Mouse (Mus musculus) spleen, embryonic (tissue): ENCODE data around the gene Hs3st5.
"Not testable (repeated sequence)": the region's sequence is repeated elsewhere in the genome, so short reads cannot be mapped to it uniquely, and the experiment has no call there.

ENCODE experiments used
- CTCF ChIA-PET: fragments of 350-600 bp; sonication (Branson Sonifier 250); formaldehyde crosslinking; loops from one replicate; lab custom pipeline; 2022; lab: Charles Lee

Hs3st5 gene

DNA sequence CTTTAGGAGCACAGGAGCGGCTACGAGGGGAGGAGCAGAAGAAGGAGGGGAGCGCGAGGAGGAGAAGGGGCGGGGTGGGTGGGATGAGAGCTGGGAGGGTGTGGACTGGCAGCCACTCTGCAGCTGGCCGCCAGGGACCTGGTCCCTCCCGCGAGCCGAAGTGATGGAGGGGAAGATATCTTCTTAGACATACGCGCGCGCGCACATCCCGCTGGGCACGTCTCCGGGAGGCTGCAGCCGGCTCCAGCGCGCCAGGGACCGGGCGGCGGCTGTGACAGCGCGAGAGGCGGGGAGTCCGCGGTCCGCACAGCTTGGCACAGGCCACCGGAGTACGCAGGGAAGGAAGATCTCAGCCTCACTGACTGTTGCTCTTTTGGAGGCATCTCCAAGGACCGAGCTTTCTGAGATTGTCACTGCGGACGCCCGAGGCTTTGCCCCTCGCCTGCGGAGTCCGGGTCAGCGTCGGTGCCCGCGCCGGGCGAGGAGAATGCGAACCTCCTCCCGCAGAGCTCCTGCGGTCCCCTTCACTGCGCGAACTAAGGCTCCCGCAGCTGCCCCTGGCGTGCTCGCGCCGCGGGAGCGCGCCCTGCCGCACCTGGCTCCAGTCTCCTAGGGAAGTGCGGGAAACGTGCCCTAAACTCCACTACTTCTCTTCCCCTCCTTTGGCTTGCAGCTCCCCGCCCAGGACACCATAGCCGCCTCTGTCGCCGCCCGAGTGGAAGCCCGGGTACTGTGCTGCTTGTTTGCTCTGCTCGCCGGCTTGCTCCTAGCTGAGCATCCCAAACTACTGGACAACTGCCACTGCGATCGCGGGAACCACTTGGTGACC is at the start of gene Hs3st5:
TSS of gene Hs3st5 (plus strand) at position 88 of the 829 bp plus-strand sequence.
- CTCF ChIA-PET, result no interaction called here

DNA sequence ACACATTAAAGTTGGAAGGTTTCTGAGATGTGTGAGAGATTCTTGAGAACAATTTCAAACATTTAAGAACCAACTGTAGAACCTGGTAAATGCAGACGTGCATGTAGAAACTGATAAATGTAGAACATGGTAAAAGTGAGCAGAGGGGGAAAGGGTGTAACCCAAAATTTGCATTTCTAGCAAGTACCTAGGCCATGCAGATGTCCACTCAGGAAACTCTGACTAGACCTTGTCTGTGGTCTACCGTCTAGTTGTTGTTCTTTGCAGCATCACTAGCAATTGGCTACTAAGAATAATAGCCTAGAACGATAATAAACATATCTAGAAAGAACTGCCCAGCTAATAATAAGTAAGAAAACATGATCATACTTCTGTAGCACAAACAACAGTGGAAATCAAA is 38.0 kb upstream of the Hs3st5 start:
- CTCF ChIA-PET, result no interaction called here

- CTCF ChIA-PET, result no interaction called here
Observed at GRCm38 (mm10) chr10:36471135-36471534, 35.5 kb upstream of the Hs3st5 start.

- CTCF ChIA-PET, result no interaction called here
Observed at GRCm38 (mm10) chr10:36474834-36475233, 31.8 kb upstream of the Hs3st5 start.

DNA sequence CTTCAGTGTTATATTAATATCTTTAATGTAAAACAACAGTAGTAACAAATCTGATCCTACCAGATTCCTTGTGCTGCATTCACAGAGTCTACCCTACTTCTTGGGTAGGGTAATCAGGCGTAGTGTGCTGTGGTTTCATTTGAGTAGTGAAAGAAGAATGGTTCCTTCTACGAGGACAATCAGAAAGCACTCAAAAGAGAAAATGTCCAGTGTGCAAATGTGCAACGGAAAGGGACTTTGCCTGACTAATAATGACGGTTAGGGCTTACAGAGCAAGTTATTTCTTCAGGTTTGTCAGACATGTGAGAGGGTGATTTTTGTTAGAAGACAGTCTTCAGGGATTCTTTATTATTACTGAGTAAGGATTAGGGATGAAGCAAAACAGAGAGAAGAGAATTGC is 29.1 kb upstream of the Hs3st5 start:
- CTCF ChIA-PET, result no interaction called here

DNA sequence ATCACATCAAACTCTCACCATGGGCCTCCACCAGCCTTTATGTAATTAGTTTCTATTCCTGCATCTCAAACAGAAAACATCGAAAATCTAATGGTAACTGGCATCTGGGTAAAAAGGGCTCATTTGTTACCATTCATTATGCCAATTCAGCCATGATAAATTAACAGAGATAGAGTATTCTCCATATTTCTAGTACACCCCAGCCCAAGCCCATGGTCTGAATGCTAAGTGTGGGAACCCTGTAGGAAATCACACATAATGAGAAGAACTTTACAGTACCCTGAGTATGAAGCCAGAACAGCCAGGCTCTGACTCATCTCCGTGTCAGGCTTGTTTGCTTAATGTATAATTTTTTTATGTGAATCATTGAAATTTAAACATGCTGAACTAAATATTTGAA is 23.3 kb upstream of the Hs3st5 start:
- CTCF ChIA-PET, result no interaction called here

DNA sequence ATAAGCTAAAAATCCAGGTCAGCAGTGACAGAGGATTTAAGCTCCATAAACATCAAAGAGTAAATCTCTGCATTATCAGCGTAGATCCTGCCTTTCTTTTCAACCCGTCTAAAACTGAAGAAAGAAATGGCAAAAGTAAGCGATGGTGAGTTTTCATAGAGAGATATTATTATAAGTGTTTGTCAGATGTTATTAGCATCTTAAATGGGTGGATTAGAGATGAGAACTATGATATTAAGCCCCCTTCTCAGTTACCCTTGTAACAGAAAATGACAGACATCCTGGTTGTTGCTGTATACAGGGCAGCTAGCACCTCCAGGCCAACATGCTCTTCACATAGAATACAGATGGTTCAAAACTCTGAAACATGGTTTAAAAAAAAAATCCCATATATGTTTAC is 22.6 kb upstream of the Hs3st5 start:
- CTCF ChIA-PET, result no interaction called here

DNA sequence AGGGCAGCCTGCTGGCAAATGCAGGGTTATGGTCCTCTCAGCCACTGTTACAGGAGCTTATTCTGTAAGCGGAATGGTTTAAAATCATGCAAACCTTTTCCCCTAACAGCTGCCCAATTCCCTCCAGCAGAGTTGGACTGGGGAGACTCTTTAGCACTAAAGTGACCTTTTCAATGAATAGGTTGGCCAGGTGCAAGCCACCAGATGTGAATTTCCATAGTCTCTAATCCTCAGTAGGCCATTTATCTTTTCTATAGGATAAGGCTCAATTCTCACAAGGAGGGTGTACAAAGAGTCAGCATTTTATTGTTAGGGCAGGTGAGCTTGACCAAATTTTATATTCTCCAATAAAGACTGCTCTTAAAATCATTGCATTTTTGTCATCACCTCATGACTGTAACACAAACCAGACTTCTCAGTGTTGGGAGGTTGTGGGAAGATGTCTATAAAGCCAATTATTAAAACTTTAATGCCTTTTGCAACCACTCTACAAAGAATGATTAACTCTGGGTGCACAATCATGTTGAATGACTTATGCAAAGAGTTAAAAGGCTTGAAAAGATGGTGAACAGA is 21.8 kb upstream of the Hs3st5 start:
- CTCF ChIA-PET, result no interaction called here

- CTCF ChIA-PET, result no interaction called here
Observed at GRCm38 (mm10) chr10:36493566-36493965, 13.0 kb upstream of the Hs3st5 start.

DNA sequence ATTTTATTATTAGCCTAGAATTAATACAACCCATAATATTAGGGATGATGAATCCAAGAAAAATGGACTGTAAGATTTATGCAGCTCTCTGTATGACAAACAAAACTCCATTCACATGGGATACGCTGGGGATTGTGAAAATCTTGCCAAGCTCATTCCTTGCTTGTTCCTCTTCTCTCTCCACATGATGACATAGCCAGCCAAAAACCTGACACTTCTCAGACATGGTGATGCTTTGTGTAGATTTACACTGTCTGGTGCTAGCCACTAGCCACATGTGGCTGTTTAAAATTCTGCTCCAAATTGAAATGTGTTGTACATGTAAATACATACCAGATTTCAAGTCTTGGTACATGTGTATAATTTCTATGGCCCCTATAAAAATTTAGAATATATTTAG is 6.9 kb upstream of the Hs3st5 start:
- CTCF ChIA-PET, result no interaction called here

GRCm38 (mm10) chr10:36506033-36506726 is 434 bp upstream of the Hs3st5 start:
- CTCF ChIA-PET, result no interaction called here

DNA sequence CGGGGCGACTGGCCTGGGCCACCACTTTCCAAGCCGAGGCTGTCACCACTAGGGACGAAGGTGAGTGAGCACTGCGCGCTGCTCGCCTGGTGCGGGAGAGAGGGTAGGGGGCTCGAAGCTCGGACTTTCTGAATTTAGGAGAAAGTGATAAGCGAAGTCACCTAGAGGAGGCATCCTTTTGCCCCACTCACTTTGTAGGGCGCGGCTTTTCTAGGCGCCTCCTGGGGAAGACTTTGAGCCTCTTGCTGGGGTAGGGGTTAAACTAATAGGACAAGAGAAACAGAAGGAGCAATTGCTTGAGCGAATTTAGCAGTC is 899 bp downstream of the Hs3st5 start:
- CTCF ChIA-PET, result no interaction called here

DNA sequence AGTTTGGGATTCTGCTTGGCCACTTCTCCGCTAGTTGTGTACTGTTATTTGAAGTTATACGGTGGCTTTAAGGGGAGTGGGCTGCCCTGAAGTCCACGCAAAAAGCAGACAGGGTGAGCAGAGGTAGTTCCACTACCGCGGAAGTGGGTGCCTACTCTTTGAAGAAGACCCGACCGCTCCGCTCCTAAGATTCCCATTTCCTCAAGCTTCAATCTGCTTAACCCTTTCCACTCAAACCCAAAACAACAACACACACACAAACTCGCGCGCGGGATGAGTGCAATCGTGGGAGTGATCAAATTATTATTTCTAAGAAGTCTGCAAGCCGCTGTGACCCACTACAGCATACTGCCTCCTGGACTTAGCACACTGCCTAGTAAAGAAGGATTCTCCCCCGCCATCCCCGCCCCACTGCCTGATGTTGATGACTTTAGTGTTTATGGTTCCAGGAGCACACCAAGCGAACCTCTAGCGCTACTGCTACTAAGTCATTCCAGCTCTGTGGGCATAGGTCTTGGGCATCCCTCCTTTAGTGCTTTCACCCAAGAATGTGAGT is 1.5 kb downstream of the Hs3st5 start:
- CTCF ChIA-PET, result no interaction called here

DNA sequence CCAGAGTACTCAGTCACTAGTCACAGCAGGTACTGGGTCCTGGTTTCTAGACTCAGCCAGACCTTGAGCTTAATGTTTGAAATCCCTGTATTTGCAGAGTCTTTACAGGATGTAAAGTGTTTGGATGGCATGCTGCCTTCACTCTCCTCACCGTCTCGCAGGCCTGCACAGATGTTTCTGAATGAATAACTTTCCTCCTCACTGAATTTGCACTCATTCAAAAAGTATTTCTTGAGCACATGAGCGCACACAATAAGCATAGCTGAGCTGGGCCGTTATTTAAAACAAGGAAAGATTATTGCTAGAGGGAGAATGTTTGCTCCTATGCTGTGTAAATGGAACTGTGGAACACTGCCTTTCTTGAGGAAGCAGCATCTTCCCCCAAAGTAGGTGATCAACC is 2.9 kb downstream of the Hs3st5 start:
- CTCF ChIA-PET, result no interaction called here

- CTCF ChIA-PET, result no interaction called here
Observed at GRCm38 (mm10) chr10:36523881-36524280, 17.3 kb downstream of the Hs3st5 start.

DNA sequence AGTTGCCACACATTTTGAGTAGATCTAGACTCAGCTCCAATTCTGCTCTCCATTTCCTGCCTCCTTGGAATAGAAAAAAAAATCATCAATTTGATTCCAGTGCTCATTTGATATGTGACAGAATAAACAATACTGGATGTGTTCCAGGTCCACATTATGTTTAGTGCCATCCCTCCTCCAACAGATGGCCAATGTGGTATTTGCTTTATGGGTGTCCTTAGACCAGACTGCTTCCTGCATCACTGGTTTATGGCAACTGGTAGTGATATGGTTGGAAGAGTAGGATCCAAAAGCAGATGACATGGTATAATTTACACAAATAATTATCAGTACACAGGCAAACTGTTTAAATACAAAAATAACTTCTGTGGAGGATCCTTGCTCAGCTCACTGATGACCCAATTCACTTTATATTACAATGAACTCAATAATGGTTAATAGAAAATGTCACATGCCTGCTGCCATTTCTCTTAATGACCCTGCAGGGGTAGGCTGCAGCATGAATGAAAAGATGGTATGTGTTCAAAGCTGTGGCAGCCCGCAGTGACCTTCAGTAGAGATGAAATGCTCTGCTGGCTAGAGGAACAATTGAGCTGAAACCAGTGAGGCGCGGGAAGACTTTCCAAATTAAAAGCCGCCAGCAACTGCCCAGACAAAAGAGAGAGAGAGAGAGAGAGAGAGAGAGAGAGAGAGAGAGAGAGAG is 27.2 kb downstream of the Hs3st5 start:
- CTCF ChIA-PET, result no interaction called here

- CTCF ChIA-PET, result no interaction called here
Observed at GRCm38 (mm10) chr10:36546622-36547021, 40.0 kb downstream of the Hs3st5 start.

DNA sequence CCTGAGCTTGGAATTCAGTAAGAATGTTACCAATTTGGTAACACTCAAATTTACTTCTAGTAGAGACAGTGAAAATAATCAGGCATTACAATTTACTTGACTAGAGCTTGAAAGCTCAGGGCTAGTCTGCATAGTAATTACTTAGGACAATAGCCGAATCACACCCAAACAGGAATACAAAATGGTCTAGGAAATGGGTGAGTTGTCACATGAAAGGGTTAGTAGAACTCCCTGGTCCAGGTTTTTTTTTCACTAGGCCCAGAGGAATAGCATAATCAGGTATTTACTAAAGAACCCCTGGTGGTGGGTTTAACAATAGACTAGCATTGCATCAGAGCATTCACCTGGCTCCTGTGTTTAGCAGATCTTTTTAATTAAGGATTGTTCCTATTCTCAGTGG is 41.1 kb downstream of the Hs3st5 start:
- CTCF ChIA-PET, result not testable (repeated sequence)

GRCm38 (mm10) chr10:36554057-36554456 is 47.4 kb downstream of the Hs3st5 start:
- CTCF ChIA-PET, result no interaction called here

GRCm38 (mm10) chr10:36554941-36555888 is 48.6 kb downstream of the Hs3st5 start:
- CTCF ChIA-PET, result no interaction called here

GRCm38 (mm10) chr10:36556128-36556527 is 49.5 kb downstream of the Hs3st5 start:
- CTCF ChIA-PET, result no interaction called here
